22 mouse cellular contexts compared by ENCODE assay signal in genomic region chr10:13496315-13496714, GRCm38 (mm10). TPM values are rescaled to one million over a fixed set of nuclear protein-coding genes. Genes with fewer than 3 reads are reported as not detected.
A peak's percentile ranks its signal among the peaks of the same experiment; 100 is the strongest.
DNase-seq lines count a peak whose midpoint lies in the region; ATAC-seq and TF ChIP-seq lines count a peak whose summit lies in the region.
"Had no signal": no experiment of that assay in that cellular context is flagged by ENCODE, and none has a peak within 500 bp of the region (broad histone marks: within the 10 kb centered on the region; RNA-seq: fewer than 3 reads in every experiment).

No protein-coding gene starts in this region.

- H3K4me1 ChIP-seq in heart, adult 2 months (ENCODE audit: control insufficient read depth, insufficient read depth, low read length) = peaks cover 4% of the 10 kb centered on the region
- no peaks in the 10 kb centered on the region for H3K4me1 ChIP-seq in heart, embryonic 11.5 days (ENCODE audit: control insufficient read depth, insufficient read depth, low read length)
- peaks cover 17% of the 10 kb centered on the region for H3K4me1 ChIP-seq in heart, embryonic 15.5 days (replicated peaks)
- peaks cover 10% of the 10 kb centered on the region; the same call in 1 of the 2 replicates for H3K4me1 ChIP-seq in hindbrain, embryonic 10.5 days (replicated peaks)
- H3K4me1 ChIP-seq: embryonic facial prominence, embryonic 12.5 days; intestine, embryonic 15.5 days had no signal

- H3K27me3 ChIP-seq in heart, adult 2 months (ENCODE audit: control insufficient read depth, insufficient read depth, low read length) = no peaks in the 10 kb centered on the region
- no peaks in the 10 kb centered on the region for H3K27me3 ChIP-seq in heart, embryonic 11.5 days (ENCODE audit: control insufficient read depth, insufficient read depth, low read length)
- no peaks in the 10 kb centered on the region for H3K27me3 ChIP-seq in heart, embryonic 15.5 days
- H3K27me3 ChIP-seq in hindbrain, embryonic 10.5 days (ENCODE audit: insufficient read depth, poor library complexity, severe bottlenecking) = peaks cover 4% of the 10 kb centered on the region
- H3K27me3 ChIP-seq: CH12.LX; embryonic facial prominence, embryonic 12.5 days; forebrain, embryonic 12.5 days; intestine, embryonic 15.5 days; Patski had no signal

- no peak for TF ChIP-seq EP300 in heart, adult 2 months (IDR thresholded peaks at IDR 0.05; ENCODE audit: insufficient read depth, low read depth, low read length)

- H3K4me3 ChIP-seq in heart, adult 2 months = no peak overlapping the region
- H3K4me3 ChIP-seq in heart, embryonic 11.5 days (ENCODE audit: low read depth, low read length) = no peak overlapping the region
- H3K4me3 ChIP-seq in heart, embryonic 15.5 days = no peak overlapping the region
- H3K4me3 ChIP-seq in hindbrain, embryonic 10.5 days = no peak overlapping the region
- H3K4me3 ChIP-seq: embryonic facial prominence, embryonic 12.5 days; forebrain, embryonic 12.5 days; intestine, embryonic 15.5 days had no signal

- WGBS in heart, adult 2 months = 57% methylated on average over 3 of the region's 3 CpGs
- 85% methylated on average over 3 of the region's 3 CpGs for WGBS in heart, embryonic 11.5 days (ENCODE audit: insufficient replicate concordance)
- WGBS in heart, embryonic 15.5 days = 63% methylated on average over 3 of the region's 3 CpGs
- 93% methylated on average over 3 of the region's 3 CpGs for WGBS in hindbrain, embryonic 10.5 days

- H3K9ac ChIP-seq in heart, adult 2 months (ENCODE audit: low read depth, low read length) = no peak overlapping the region
- H3K9ac ChIP-seq in heart, embryonic 11.5 days (ENCODE audit: low read depth, low read length) = no peak overlapping the region
- H3K9ac ChIP-seq in heart, embryonic 15.5 days = no peak overlapping the region
- H3K9ac ChIP-seq: embryonic facial prominence, embryonic 12.5 days; forebrain, embryonic 12.5 days; hindbrain, embryonic 14.5 days; intestine, embryonic 15.5 days had no signal

- no peaks in the 10 kb centered on the region for H3K79me2 ChIP-seq in heart, adult 2 months (replicated peaks; ENCODE audit: control insufficient read depth, insufficient read depth, low read length)

- H3K36me3 ChIP-seq in heart, adult 2 months (ENCODE audit: control insufficient read depth, insufficient read depth, low read length) = no peaks in the 10 kb centered on the region
- no peaks in the 10 kb centered on the region for H3K36me3 ChIP-seq in heart, embryonic 11.5 days (ENCODE audit: control insufficient read depth, insufficient read depth, low read length)
- no peaks in the 10 kb centered on the region for H3K36me3 ChIP-seq in heart, embryonic 15.5 days
- no peaks in the 10 kb centered on the region for H3K36me3 ChIP-seq in hindbrain, embryonic 10.5 days
- H3K36me3 ChIP-seq: embryonic facial prominence, embryonic 12.5 days; forebrain, embryonic 12.5 days; intestine, embryonic 15.5 days had no signal

- peak; percentile 39 to 68 for DNase-seq in heart, adult 2 months
- DNase-seq in heart, postnatal 14 days = peak; percentile 34 to 47
- DNase-seq in gastrocnemius, postnatal 25 days = no peak
- no peak for DNase-seq in hindbrain, embryonic 10.5 days (ENCODE audit: low spot score)
- no peak for DNase-seq in frontal cortex, postnatal 14 days (ENCODE audit: low spot score in 2 of 2)
- DNase-seq: adrenal gland, adult 2 months; adrenal gland, postnatal 25 days; cerebellum, adult 2 months; cerebellum, postnatal 10 days; gastrocnemius, postnatal 36 days; kidney, adult 18-20 months; kidney, postnatal 10 days had no signal

- H3K27ac ChIP-seq in heart, adult 2 months = peak overlapping the region; percentile 56
- no peak overlapping the region for H3K27ac ChIP-seq in heart, embryonic 11.5 days (ENCODE audit: low read depth, low read length)
- H3K27ac ChIP-seq in heart, embryonic 15.5 days = peak overlapping the region; percentile 56
- no peak overlapping the region for H3K27ac ChIP-seq in hindbrain, embryonic 10.5 days
- H3K27ac ChIP-seq: embryonic facial prominence, embryonic 12.5 days; forebrain, embryonic 12.5 days; hindbrain, embryonic 14.5 days; intestine, embryonic 15.5 days had no signal

- no peaks in the 10 kb centered on the region for H3K9me3 ChIP-seq in heart, embryonic 11.5 days (replicated peaks; ENCODE audit: control insufficient read depth, low read length)
- no peaks in the 10 kb centered on the region for H3K9me3 ChIP-seq in heart, embryonic 15.5 days (replicated peaks)
- H3K9me3 ChIP-seq in hindbrain, embryonic 10.5 days = no peaks in the 10 kb centered on the region
- H3K9me3 ChIP-seq: embryonic facial prominence, embryonic 12.5 days; forebrain, embryonic 12.5 days; intestine, embryonic 15.5 days had no signal

- 0 out of 2 replicates have a peak, but pooled peaks have one; percentile 10 for TF ChIP-seq POLR2A in heart, adult 2 months (IDR thresholded peaks at IDR 0.05; ENCODE audit: insufficient read depth, low read depth, low read length)

- H3K4me2 ChIP-seq in heart, embryonic 11.5 days = no peak overlapping the region
- H3K4me2 ChIP-seq in heart, embryonic 15.5 days = no peak overlapping the region
- H3K4me2 ChIP-seq: embryonic facial prominence, embryonic 12.5 days; forebrain, embryonic 12.5 days; hindbrain, embryonic 14.5 days; intestine, embryonic 15.5 days had no signal

- ATAC-seq in heart, embryonic 11.5 days (replicated peaks; ENCODE audit: insufficient number of reproducible peaks, low FRiP score, low TSS enrichment) = no peak
- ATAC-seq in heart, embryonic 15.5 days (replicated peaks; ENCODE audit: insufficient number of reproducible peaks, insufficient read depth, low FRiP score, low read depth) = peak; percentile 65
- ATAC-seq: activated CD4-positive, CD25-positive, alpha-beta regulatory T cell, adult 4 months; forebrain, embryonic 16.5 days; intestine, embryonic 15.5 days; Patski had no signal

- TF ChIP-seq CTCF in heart, adult 2 months (IDR thresholded peaks at IDR 0.05) = no peak

- intact Hi-C loops in heart, adult 2 months (cut with DNase I) = loop anchor here (5.0 kb wide), 1 partner anchor 49 kb away; no protein-coding TSS in a partner anchor
- intact Hi-C loops in heart, postnatal 14 days (cut with DNase I) = no loop called here

RNA-seq across cellular contexts. Expression of gene Fuca2, which starts 3.0 kb away (rescaled TPM):
- 100 to 1,000 TPM; 202 to 207 TPM for total RNA-seq in heart, adult 2 months (2021)
- 86.2 and 164 TPM in 2 replicates for polyA plus RNA-seq in heart, adult 2 months (2012; rRNA removed)
- 52.5 and 57.7 TPM in 2 replicates for polyA plus RNA-seq in heart, embryonic 11.5 days (2014; fragmentation: Nextera tagmentation; extraction: Ambion mirVana)
- 78.9 and 82.5 TPM in 2 replicates for polyA plus RNA-seq in heart, embryonic 15.5 days (2015; fragmentation: Nextera tagmentation; extraction: Ambion mirVana)
- total RNA-seq in heart, postnatal 14 days (2021) = 100 to 1,000 TPM; 327 to 370 TPM
- 10 to 100 TPM; 11.9 to 12.1 TPM for total RNA-seq in gastrocnemius, postnatal 25 days (2021)
- polyA plus RNA-seq in hindbrain, embryonic 10.5 days (2016; fragmentation: Nextera tagmentation; extraction: Ambion mirVana) = 20.4 and 23.4 TPM in 2 replicates

RNA-seq across cellular contexts. Expression of gene Phactr2, which starts 22.1 kb away (rescaled TPM):
- total RNA-seq in heart, adult 2 months (2021) = 10 to 100 TPM; 47.7 to 49.3 TPM
- polyA plus RNA-seq in heart, adult 2 months (2012; rRNA removed) = 15.2 and 23.9 TPM in 2 replicates
- 61.2 and 70.5 TPM in 2 replicates for polyA plus RNA-seq in heart, embryonic 11.5 days (2014; fragmentation: Nextera tagmentation; extraction: Ambion mirVana)
- 51.1 and 56.1 TPM in 2 replicates for polyA plus RNA-seq in heart, embryonic 15.5 days (2015; fragmentation: Nextera tagmentation; extraction: Ambion mirVana)
- total RNA-seq in heart, postnatal 14 days (2021) = 10 to 100 TPM; 48.0 to 55.1 TPM
- total RNA-seq in gastrocnemius, postnatal 25 days (2021) = 10 to 100 TPM; 13.3 to 15.6 TPM
- 10.7 and 11.0 TPM in 2 replicates for polyA plus RNA-seq in hindbrain, embryonic 10.5 days (2016; fragmentation: Nextera tagmentation; extraction: Ambion mirVana)

RNA-seq across cellular contexts. Expression of gene Adat2, which starts 56.4 kb away (rescaled TPM):
- 1 to 10 TPM; 2.1 to 2.8 TPM for total RNA-seq in heart, adult 2 months (2021)
- 2.8 and 3.7 TPM in 2 replicates for polyA plus RNA-seq in heart, adult 2 months (2012; rRNA removed)
- 2.6 and 3.3 TPM in 2 replicates for polyA plus RNA-seq in heart, embryonic 11.5 days (2014; fragmentation: Nextera tagmentation; extraction: Ambion mirVana)
- polyA plus RNA-seq in heart, embryonic 15.5 days (2015; fragmentation: Nextera tagmentation; extraction: Ambion mirVana) = 2.2 and 2.4 TPM in 2 replicates
- total RNA-seq in heart, postnatal 14 days (2021) = 1 to 10 TPM; 2.3 to 2.6 TPM
- 1 to 10 TPM; 2.3 to 2.9 TPM for total RNA-seq in gastrocnemius, postnatal 25 days (2021)
- 4.2 and 5.3 TPM in 2 replicates for polyA plus RNA-seq in hindbrain, embryonic 10.5 days (2016; fragmentation: Nextera tagmentation; extraction: Ambion mirVana)

RNA-seq across cellular contexts. Expression of gene Pex3, which starts 56.6 kb away (rescaled TPM):
- total RNA-seq in heart, adult 2 months (2021) = 10 to 100 TPM; 16.6 to 19.0 TPM
- polyA plus RNA-seq in heart, adult 2 months (2012; rRNA removed) = 11.5 and 22.6 TPM in 2 replicates
- 22.4 and 22.5 TPM in 2 replicates for polyA plus RNA-seq in heart, embryonic 11.5 days (2014; fragmentation: Nextera tagmentation; extraction: Ambion mirVana)
- polyA plus RNA-seq in heart, embryonic 15.5 days (2015; fragmentation: Nextera tagmentation; extraction: Ambion mirVana) = 17.4 and 19.4 TPM in 2 replicates
- total RNA-seq in heart, postnatal 14 days (2021) = 10 to 100 TPM; 16.5 to 19.2 TPM
- total RNA-seq in gastrocnemius, postnatal 25 days (2021) = 10 to 100 TPM in 1 of 2 experiments, 1 to 10 TPM in 1; 9.8 to 11.1 TPM
- 15.6 and 19.6 TPM in 2 replicates for polyA plus RNA-seq in hindbrain, embryonic 10.5 days (2016; fragmentation: Nextera tagmentation; extraction: Ambion mirVana)

Comparison
In these comparisons a context has a peak if more than half of its experiments do, and no peak if none do; other contexts are left out.
1. H3K27ac ChIP-seq: peak in heart, adult 2 months (single experiment) and heart, embryonic 15.5 days (single experiment); none in heart, embryonic 11.5 days (single experiment) and hindbrain, embryonic 10.5 days (single experiment).
2. DNase-seq: peak in heart, adult 2 months (2 of 2) and heart, postnatal 14 days (2 of 2); none in gastrocnemius, postnatal 25 days (single experiment), hindbrain, embryonic 10.5 days (single experiment) and frontal cortex, postnatal 14 days (0 of 2).